Mouse (Mus musculus) heart, adult 2 months (tissue): ENCODE results near the gene Mgmt. TPM values are rescaled to one million over a fixed set of nuclear protein-coding genes. Genes with fewer than 3 reads are reported as not detected.

ENCODE experiments used
- DNase-seq, 2 experiments: peaks; one replicate each; pipeline ENCODE4 v3.0.0; 2021
- H3K27ac ChIP-seq: fragments of 200-600 bp; 2 replicates; pipeline ENCODE4 v1.8.1; 2022
- H3K27me3 ChIP-seq: fragments of 200-500 bp; 2 replicates; pipeline ENCODE4 v1.6.1; 2012; ENCODE audit warnings: mild to moderate bottlenecking, low read length, inconsistent platforms, mixed read lengths; ENCODE audit not compliant: control insufficient read depth, insufficient read depth
- H3K36me3 ChIP-seq: fragments of 200-500 bp; 2 replicates; pipeline ENCODE4 v1.6.1; 2012; ENCODE audit warnings: low read length, inconsistent platforms; ENCODE audit not compliant: control insufficient read depth, insufficient read depth
- H3K4me1 ChIP-seq: fragments of 200-500 bp; 2 replicates; pipeline ENCODE4 v1.6.1; 2011; ENCODE audit warnings: low read length; ENCODE audit not compliant: control insufficient read depth, insufficient read depth
- H3K4me3 ChIP-seq: fragments of 200-600 bp; 2 replicates; pipeline ENCODE4 v1.8.1; 2022
- H3K79me2 ChIP-seq: fragments of 200-500 bp; replicated peaks from 2 replicates; pipeline ENCODE4 v1.6.1; 2012; ENCODE audit warnings: mild to moderate bottlenecking, inconsistent platforms, low read length, moderate library complexity, mixed read lengths; ENCODE audit not compliant: control insufficient read depth, insufficient read depth
- H3K9ac ChIP-seq: fragments of 200-500 bp; 2 replicates; pipeline ENCODE4 v1.6.1; 2012; ENCODE audit warnings: low read depth, mild to moderate bottlenecking, control low read depth, inconsistent platforms, low read length, mixed read lengths
- CTCF ChIP-seq: fragments of 200-600 bp; IDR thresholded peaks from 2 replicates; pipeline ENCODE4 v1.8.1; 2022; ENCODE audit warnings: antibody characterized with exemption, mild to moderate bottlenecking, moderate library complexity
- EP300 ChIP-seq: fragments of 200-500 bp; IDR thresholded peaks from 2 replicates; pipeline ENCODE4 v1.6.1; 2011; ENCODE audit warnings: low read depth, low read length, control low read depth; ENCODE audit not compliant: insufficient read depth
- POLR2A ChIP-seq: fragments of 200-500 bp; IDR thresholded peaks from 2 replicates; pipeline ENCODE4 v1.6.1; 2011; ENCODE audit warnings: mild to moderate bottlenecking, low read depth, low read length, control low read depth; ENCODE audit not compliant: insufficient read depth
- WGBS: fragments of 180-500 bp; shearing (Covaris S2); methylation state at CpG from one replicate; pipeline ENCODE4 v1.1.7; 2018; 5-methylcytosine and 5-hydroxymethylcytosine counted together
- intact Hi-C: fragments of 180-260 bp; cut with DNase I; formaldehyde crosslinking; loops from one replicate; pipeline ENCODE4 v1.15.1; 2025
- polyA plus RNA-seq: library from polyadenylated mRNA; depleted of rRNA; stranded (reverse); fragments of >200 nt; gene quantifications from 2 replicates; pipeline ENCODE4 v1.2.3, GENCODE M21; 2012
- total RNA-seq, 2 experiments: library from RNA; stranded (reverse); gene quantifications; 2 replicates each; pipeline ENCODE4 v1.2.3; 2021

Mgmt gene
- total and polyA plus RNA-seq, 3 experiments = 3.6 to 3.8 (median 3.7) TPM

GRCm38 (mm10) chr7:137035916-137036315 is 141.5 kb downstream of the Mgmt start:
- TF ChIP-seq CTCF = no peak
- TF ChIP-seq POLR2A = no peak
- TF ChIP-seq EP300 = no peak
- intact Hi-C loops = no loop called here
- no peak overlapping the region for H3K9ac ChIP-seq
- H3K4me3 ChIP-seq = no peak overlapping the region
- WGBS = 55% methylated on average over 5 of the region's 5 CpGs
- no peak overlapping the region for H3K27ac ChIP-seq
- H3K4me1 ChIP-seq = no peaks in the 10 kb centered on the region
- H3K36me3 ChIP-seq = no peaks in the 10 kb centered on the region
- no peaks in the 10 kb centered on the region for H3K27me3 ChIP-seq
- DNase-seq = no peak
- H3K79me2 ChIP-seq = no peaks in the 10 kb centered on the region

DNA sequence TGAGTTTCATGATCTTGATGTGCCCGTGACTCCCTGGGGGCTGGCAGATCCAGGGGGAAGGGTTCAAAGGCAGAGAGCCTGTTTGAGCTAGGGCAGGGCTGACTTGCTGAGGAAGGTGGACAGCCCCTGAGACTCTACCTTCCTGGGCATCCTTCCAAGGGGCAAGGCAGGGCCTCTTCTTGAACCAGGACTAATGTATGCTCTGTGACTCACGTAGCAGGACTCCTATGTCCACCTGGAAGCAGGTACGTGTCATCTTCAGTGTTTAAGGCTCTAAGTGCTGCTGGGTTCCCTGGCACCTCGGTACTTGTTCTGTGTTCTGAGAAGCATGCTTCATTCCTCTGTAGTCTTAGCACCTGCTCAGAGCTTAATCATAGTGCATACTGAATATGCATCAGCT is 143.1 kb downstream of the Mgmt start:
- Histone ChIP-seq H3K79me2 (no peaks in the 10 kb centered on the region), H3K36me3 (no peaks in the 10 kb centered on the region), H3K4me3 (no peak overlapping the region), H3K27me3 (no peaks in the 10 kb centered on the region), H3K27ac (no peak overlapping the region), H3K9ac (no peak overlapping the region), H3K4me1 (no peaks in the 10 kb centered on the region)
- no peak for TF ChIP-seq CTCF
- no peak for TF ChIP-seq EP300
- TF ChIP-seq POLR2A = no peak
- WGBS = 94% methylated on average over 4 of the region's 4 CpGs
- DNase-seq = no peak
- intact Hi-C loops = no loop called here

DNA sequence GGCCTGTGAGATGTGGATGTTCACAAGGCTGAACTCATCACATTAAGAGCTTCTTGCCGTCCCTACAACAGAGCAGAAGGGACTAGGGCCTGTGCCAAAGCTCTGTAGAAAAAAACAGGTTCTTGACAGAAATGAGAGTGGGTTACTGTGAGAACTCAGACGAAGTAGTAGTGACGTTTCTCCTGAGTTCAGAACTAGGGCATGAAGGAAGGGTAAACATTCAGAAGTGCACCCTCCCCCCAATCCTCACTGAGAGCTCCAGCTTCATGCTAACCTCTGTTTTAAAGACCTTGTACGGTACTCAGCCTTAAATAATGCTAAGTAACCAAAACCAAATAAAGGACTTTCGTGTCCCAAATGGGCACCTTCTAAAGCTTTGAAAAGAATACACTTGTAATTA is 143.5 kb downstream of the Mgmt start:
- TF ChIP-seq CTCF = no peak
- no peak for TF ChIP-seq POLR2A
- no peak for TF ChIP-seq EP300
- H3K4me1 ChIP-seq = no peaks in the 10 kb centered on the region
- intact Hi-C loops = no loop called here
- no peaks in the 10 kb centered on the region for H3K27me3 ChIP-seq
- H3K9ac ChIP-seq = no peak overlapping the region
- no peaks in the 10 kb centered on the region for H3K79me2 ChIP-seq
- DNase-seq = no peak
- H3K27ac ChIP-seq = no peak overlapping the region
- no peak overlapping the region for H3K4me3 ChIP-seq
- no peaks in the 10 kb centered on the region for H3K36me3 ChIP-seq
- WGBS = 85% methylated on average over 5 of the region's 5 CpGs

DNA sequence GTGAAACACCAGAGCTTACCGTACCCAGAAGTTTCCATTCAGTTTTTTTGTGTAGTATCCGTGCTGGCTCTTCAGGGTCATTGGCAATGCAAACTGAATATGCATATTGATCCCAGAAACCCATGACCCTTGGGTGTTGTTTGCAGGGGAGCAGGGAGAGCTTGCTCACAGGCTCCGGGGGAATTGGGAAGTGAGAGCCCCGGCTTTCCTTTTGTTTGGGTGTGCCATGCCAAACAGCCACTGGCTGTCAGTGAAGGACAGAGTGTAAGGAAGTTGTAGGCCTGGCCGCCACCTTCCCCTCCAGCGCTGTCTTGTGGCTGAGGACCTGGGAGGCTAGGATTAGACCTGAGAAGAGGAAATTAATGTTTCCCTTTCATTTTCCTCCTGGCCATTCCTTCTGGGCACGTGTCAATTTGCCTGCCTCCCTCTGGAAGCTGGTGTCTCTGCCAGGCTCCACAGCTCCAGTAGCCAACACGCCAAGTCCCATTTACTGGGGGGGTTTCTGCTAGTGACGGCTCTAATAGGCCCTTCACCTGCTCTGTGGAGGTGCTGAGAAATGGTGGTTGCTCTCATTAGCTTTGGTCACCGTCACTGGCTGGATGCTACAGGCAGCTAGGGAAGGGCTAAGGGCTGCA is 144.0 kb downstream of the Mgmt start:
- no peaks in the 10 kb centered on the region for H3K79me2 ChIP-seq
- intact Hi-C loops = no loop called here
- H3K9ac ChIP-seq = no peak overlapping the region
- no peak overlapping the region for H3K27ac ChIP-seq
- WGBS = 60% methylated on average over 10 of the region's 10 CpGs
- TF ChIP-seq CTCF (no peak), EP300 (no peak), POLR2A (no peak)
- H3K36me3 ChIP-seq = no peaks in the 10 kb centered on the region
- no peak for DNase-seq
- no peaks in the 10 kb centered on the region for H3K4me1 ChIP-seq
- no peaks in the 10 kb centered on the region for H3K27me3 ChIP-seq
- H3K4me3 ChIP-seq = no peak overlapping the region

GRCm38 (mm10) chr7:137038946-137039320 is 144.5 kb downstream of the Mgmt start:
- no peak overlapping the region for H3K27ac ChIP-seq

DNA sequence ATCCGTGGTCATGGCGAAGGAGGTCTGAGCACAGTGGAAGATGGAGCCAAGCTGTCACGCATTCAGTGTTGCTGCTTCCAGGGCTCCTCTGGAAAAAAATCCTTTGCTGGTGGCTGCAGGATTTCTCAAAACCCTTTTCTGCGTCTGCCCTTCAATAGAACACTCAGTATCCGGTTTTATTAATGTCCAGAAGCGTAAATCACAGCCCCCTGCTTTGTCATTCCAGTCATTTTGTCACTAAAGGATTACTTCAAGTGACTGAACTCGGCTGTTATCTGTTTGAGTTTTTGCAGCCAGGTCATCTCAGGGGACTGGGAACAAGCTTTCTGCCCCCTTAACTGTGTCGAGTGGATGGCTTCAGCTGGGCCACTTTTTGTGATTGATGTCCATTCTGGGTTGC is 146.2 kb downstream of the Mgmt start:
- Histone ChIP-seq H3K79me2 (no peaks in the 10 kb centered on the region), H3K9ac (no peak overlapping the region), H3K27me3 (no peaks in the 10 kb centered on the region), H3K4me3 (no peak overlapping the region), H3K27ac (no peak overlapping the region), H3K4me1 (no peaks in the 10 kb centered on the region), H3K36me3 (no peaks in the 10 kb centered on the region)
- TF ChIP-seq CTCF = no peak
- TF ChIP-seq EP300 = no peak
- no peak for TF ChIP-seq POLR2A
- DNase-seq = no peak
- intact Hi-C loops = no loop called here
- 63% methylated on average over 8 of the region's 8 CpGs for WGBS

More at GRCm38 (mm10) chr7:137038946-137039320, 144.5 kb downstream of the Mgmt start:
- Histone ChIP-seq H3K79me2 (no peaks in the 10 kb centered on the region), H3K9ac (no peak overlapping the region), H3K27me3 (no peaks in the 10 kb centered on the region), H3K36me3 (no peaks in the 10 kb centered on the region), H3K4me1 (no peaks in the 10 kb centered on the region), H3K4me3 (no peak overlapping the region)
- TF ChIP-seq POLR2A = no peak
- TF ChIP-seq CTCF = no peak
- no peak for TF ChIP-seq EP300
- 75% methylated on average over 7 of the region's 7 CpGs for WGBS
- no peak for DNase-seq
- intact Hi-C loops = no loop called here
